In the genomic region with DNA sequence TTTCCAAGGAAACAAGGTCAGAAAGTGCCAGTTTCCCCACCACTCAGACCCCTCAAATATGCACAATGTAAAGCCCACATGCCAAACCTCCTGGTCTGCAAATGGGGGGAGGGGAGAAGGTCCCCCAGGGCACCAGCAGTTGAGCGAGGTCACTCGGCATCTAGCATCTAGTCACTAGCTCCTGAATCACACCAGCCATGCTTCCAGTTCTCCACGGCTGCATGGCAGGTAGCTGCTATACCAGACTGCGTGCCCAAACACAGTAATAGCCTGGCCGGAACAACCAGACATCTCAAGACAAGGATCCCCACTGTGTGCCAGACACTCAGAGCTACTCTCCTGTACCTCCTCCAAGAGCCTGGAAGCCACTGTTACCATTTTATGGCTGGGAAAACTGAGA, we compare ENCODE assay signal across 22 mouse cellular contexts. TPM values are rescaled to one million over a fixed set of nuclear protein-coding genes. Genes with fewer than 3 reads are reported as not detected.
A peak's percentile ranks its signal among the peaks of the same experiment; 100 is the strongest.
DNase-seq lines count a peak whose midpoint lies in the region; ATAC-seq and TF ChIP-seq lines count a peak whose summit lies in the region.
"Had no signal": no experiment of that assay in that cellular context is flagged by ENCODE, and none has a peak within 500 bp of the region (broad histone marks: within the 10 kb centered on the region; RNA-seq: fewer than 3 reads in every experiment).

No protein-coding gene starts in this region.

- H3K9ac ChIP-seq in embryonic facial prominence, embryonic 15.5 days: no peak overlapping the region
- no peak overlapping the region for H3K9ac ChIP-seq in hindbrain, embryonic 12.5 days
- H3K9ac ChIP-seq in hindbrain, postnatal 0 days (replicated peaks; ENCODE audit: low read length): no peak overlapping the region
- H3K9ac ChIP-seq in midbrain, embryonic 12.5 days (replicated peaks): no peak overlapping the region
- H3K9ac ChIP-seq in midbrain, embryonic 16.5 days (ENCODE audit: low read depth, low read length): no peak overlapping the region
- no peak overlapping the region for H3K9ac ChIP-seq in intestine, embryonic 15.5 days
- H3K9ac ChIP-seq: forebrain, embryonic 12.5 days; limb, embryonic 12.5 days; liver, postnatal 0 days had no signal

- H3K27me3 ChIP-seq in embryonic facial prominence, embryonic 15.5 days: peaks cover 16% of the 10 kb centered on the region; the same call in 1 of the 2 replicates
- H3K27me3 ChIP-seq in embryonic facial prominence, embryonic 10.5 days (replicated peaks; ENCODE audit: low read depth, poor library complexity, severe bottlenecking): peaks cover 48% of the 10 kb centered on the region
- H3K27me3 ChIP-seq in hindbrain, embryonic 12.5 days: peaks cover 4% of the 10 kb centered on the region
- no peaks in the 10 kb centered on the region for H3K27me3 ChIP-seq in hindbrain, postnatal 0 days (ENCODE audit: insufficient read depth, low read length)
- H3K27me3 ChIP-seq in midbrain, embryonic 12.5 days: 0 out of 2 replicates have a peak, but pooled peaks cover 10% of the 10 kb centered on the region
- H3K27me3 ChIP-seq in midbrain, embryonic 16.5 days (ENCODE audit: control insufficient read depth, insufficient read depth, low read depth, low read length): no peaks in the 10 kb centered on the region
- H3K27me3 ChIP-seq in intestine, embryonic 15.5 days (replicated peaks): no peaks in the 10 kb centered on the region

- WGBS in embryonic facial prominence, embryonic 15.5 days: 87% methylated on average over 5 of the region's 5 CpGs
- 80% methylated on average over 5 of the region's 5 CpGs for WGBS in embryonic facial prominence, embryonic 10.5 days
- WGBS in hindbrain, embryonic 12.5 days: 82% methylated on average over 5 of the region's 5 CpGs
- WGBS in hindbrain, postnatal 0 days: 85% methylated on average over 5 of the region's 5 CpGs
- WGBS in midbrain, embryonic 12.5 days: 78% methylated on average over 5 of the region's 5 CpGs
- 87% methylated on average over 5 of the region's 5 CpGs for WGBS in midbrain, embryonic 16.5 days
- 90% methylated on average over 5 of the region's 5 CpGs for WGBS in intestine, embryonic 15.5 days

- no peak for ATAC-seq in embryonic facial prominence, embryonic 15.5 days (ENCODE audit: insufficient number of reproducible peaks, low FRiP score, low TSS enrichment, low read depth)
- ATAC-seq in hindbrain, embryonic 12.5 days (ENCODE audit: low FRiP score): no peak
- no peak for ATAC-seq in hindbrain, postnatal 0 days
- no peak for ATAC-seq in midbrain, embryonic 12.5 days (ENCODE audit: low FRiP score, low read depth)
- ATAC-seq in midbrain, embryonic 16.5 days: no peak
- no peak for ATAC-seq in intestine, embryonic 15.5 days
- ATAC-seq: activated CD4-positive, CD25-positive, alpha-beta regulatory T cell, adult 4 months; liver, postnatal 0 days had no signal

- no peak overlapping the region for H3K27ac ChIP-seq in embryonic facial prominence, embryonic 15.5 days (replicated peaks)
- no peak overlapping the region for H3K27ac ChIP-seq in embryonic facial prominence, embryonic 10.5 days (replicated peaks)
- H3K27ac ChIP-seq in hindbrain, embryonic 12.5 days: peak overlapping the region; percentile 1; the same call in 1 of the 2 replicates
- no peak overlapping the region for H3K27ac ChIP-seq in hindbrain, postnatal 0 days
- no peak overlapping the region for H3K27ac ChIP-seq in midbrain, embryonic 12.5 days (replicated peaks)
- no peak overlapping the region for H3K27ac ChIP-seq in midbrain, embryonic 16.5 days (ENCODE audit: low read length)
- H3K27ac ChIP-seq in intestine, embryonic 15.5 days: no peak overlapping the region
- H3K27ac ChIP-seq: heart, adult 2 months; layer of hippocampus, adult 2 months; limb, embryonic 12.5 days had no signal

- H3K4me3 ChIP-seq in embryonic facial prominence, embryonic 15.5 days (replicated peaks): no peak overlapping the region
- no peak overlapping the region for H3K4me3 ChIP-seq in embryonic facial prominence, embryonic 10.5 days
- H3K4me3 ChIP-seq in hindbrain, embryonic 12.5 days: no peak overlapping the region
- no peak overlapping the region for H3K4me3 ChIP-seq in hindbrain, postnatal 0 days (ENCODE audit: low read length)
- H3K4me3 ChIP-seq in midbrain, embryonic 12.5 days: no peak overlapping the region
- H3K4me3 ChIP-seq in midbrain, embryonic 16.5 days (ENCODE audit: low read depth, low read length): no peak overlapping the region
- H3K4me3 ChIP-seq in intestine, embryonic 15.5 days (replicated peaks): no peak overlapping the region
- H3K4me3 ChIP-seq: forebrain, embryonic 12.5 days; heart, adult 2 months; layer of hippocampus, adult 2 months; limb, embryonic 12.5 days had no signal

- no peak for TF ChIP-seq CTCF in hindbrain, postnatal 0 days (IDR thresholded peaks at IDR 0.05; ENCODE audit: low read depth)

- peaks cover 7% of the 10 kb centered on the region; the same call in 1 of the 2 replicates for H3K36me3 ChIP-seq in embryonic facial prominence, embryonic 15.5 days
- peaks cover 39% of the 10 kb centered on the region for H3K36me3 ChIP-seq in embryonic facial prominence, embryonic 10.5 days (replicated peaks)
- H3K36me3 ChIP-seq in hindbrain, embryonic 12.5 days: 0 out of 2 replicates have a peak, but pooled peaks cover 6% of the 10 kb centered on the region
- 0 out of 2 replicates have a peak, but pooled peaks cover 4% of the 10 kb centered on the region for H3K36me3 ChIP-seq in hindbrain, postnatal 0 days (ENCODE audit: insufficient read depth, low read length)
- H3K36me3 ChIP-seq in midbrain, embryonic 12.5 days: peaks cover 25% of the 10 kb centered on the region
- no peaks in the 10 kb centered on the region for H3K36me3 ChIP-seq in midbrain, embryonic 16.5 days (ENCODE audit: control insufficient read depth, insufficient read depth, low read length)
- no peaks in the 10 kb centered on the region for H3K36me3 ChIP-seq in intestine, embryonic 15.5 days

- H3K4me2 ChIP-seq in embryonic facial prominence, embryonic 15.5 days (replicated peaks): peak overlapping the region; percentile 51; the same call in 1 of the 2 replicates
- 0 out of 2 replicates have a peak overlapping the region, but pooled peaks have one; percentile 7 for H3K4me2 ChIP-seq in hindbrain, embryonic 12.5 days (replicated peaks)
- no peak overlapping the region for H3K4me2 ChIP-seq in hindbrain, postnatal 0 days (ENCODE audit: low read depth, low read length)
- H3K4me2 ChIP-seq in midbrain, embryonic 12.5 days (replicated peaks): peak overlapping the region; percentile 76
- no peak overlapping the region for H3K4me2 ChIP-seq in midbrain, embryonic 16.5 days (ENCODE audit: low read length)
- no peak overlapping the region for H3K4me2 ChIP-seq in intestine, embryonic 15.5 days (replicated peaks)

- no peak for DNase-seq in embryonic facial prominence, embryonic 10.5 days (ENCODE audit: low spot score)
- DNase-seq in hindbrain, postnatal 0 days (ENCODE audit: low spot score): no peak
- DNase-seq: adrenal gland, adult 8-10 months; cerebellum, adult 11-12 months; cerebellum, postnatal 10 days; gastrocnemius, postnatal 14 days; heart, adult 2 months; heart, postnatal 36 days; liver, postnatal 0 days; lung, postnatal 10 days; right cerebral cortex, postnatal 14 days; thymus, adult 18-20 months; thymus, postnatal 36 days had no signal

- H3K9me3 ChIP-seq in embryonic facial prominence, embryonic 15.5 days (replicated peaks): no peaks in the 10 kb centered on the region
- H3K9me3 ChIP-seq in embryonic facial prominence, embryonic 10.5 days: no peaks in the 10 kb centered on the region
- no peaks in the 10 kb centered on the region for H3K9me3 ChIP-seq in hindbrain, embryonic 12.5 days (replicated peaks)
- no peaks in the 10 kb centered on the region for H3K9me3 ChIP-seq in hindbrain, postnatal 0 days (ENCODE audit: low read length)
- H3K9me3 ChIP-seq in midbrain, embryonic 12.5 days: no peaks in the 10 kb centered on the region
- no peaks in the 10 kb centered on the region for H3K9me3 ChIP-seq in midbrain, embryonic 16.5 days (replicated peaks; ENCODE audit: control insufficient read depth, low read length, poor library complexity, severe bottlenecking)
- H3K9me3 ChIP-seq in intestine, embryonic 15.5 days: no peaks in the 10 kb centered on the region
- H3K9me3 ChIP-seq: forebrain, embryonic 12.5 days; limb, embryonic 12.5 days had no signal

- peaks cover 45% of the 10 kb centered on the region for H3K4me1 ChIP-seq in embryonic facial prominence, embryonic 15.5 days
- peaks cover 87% of the 10 kb centered on the region for H3K4me1 ChIP-seq in embryonic facial prominence, embryonic 10.5 days
- H3K4me1 ChIP-seq in hindbrain, embryonic 12.5 days: peaks cover 72% of the 10 kb centered on the region
- H3K4me1 ChIP-seq in hindbrain, postnatal 0 days (ENCODE audit: insufficient read depth, low read length): peaks cover 54% of the 10 kb centered on the region
- H3K4me1 ChIP-seq in midbrain, embryonic 12.5 days: peaks cover 88% of the 10 kb centered on the region
- H3K4me1 ChIP-seq in midbrain, embryonic 16.5 days (ENCODE audit: control insufficient read depth, insufficient read depth, low read length): peaks cover 58% of the 10 kb centered on the region
- peaks cover 50% of the 10 kb centered on the region for H3K4me1 ChIP-seq in intestine, embryonic 15.5 days (replicated peaks)

RNA-seq across cellular contexts. Expression of a gene that starts 8.3 kb away (rescaled TPM):
- 29.5 and 30.7 TPM in 2 replicates for polyA plus RNA-seq in embryonic facial prominence, embryonic 15.5 days (2015; fragmentation: Nextera tagmentation; extraction: Ambion mirVana)
- 48.4 and 55.0 TPM in 2 replicates for polyA plus RNA-seq in embryonic facial prominence, embryonic 10.5 days (2016; fragmentation: Nextera tagmentation; extraction: Ambion mirVana)
- 78.6 and 86.0 TPM in 2 replicates for polyA plus RNA-seq in hindbrain, embryonic 12.5 days (2016; fragmentation: Nextera tagmentation; extraction: Ambion mirVana)
- 25.4 and 27.3 TPM in 2 replicates for total RNA-seq in hindbrain, postnatal 0 days (2014; rRNA removed)
- 35.8 and 36.5 TPM in 2 replicates for polyA plus RNA-seq in hindbrain, postnatal 0 days (2015; fragmentation: Nextera tagmentation; extraction: Ambion mirVana)
- polyA plus RNA-seq in midbrain, embryonic 12.5 days (2016; fragmentation: Nextera tagmentation; extraction: Ambion mirVana): 114 and 120 TPM in 2 replicates
- 57.5 and 59.1 TPM in 2 replicates for polyA plus RNA-seq in midbrain, embryonic 16.5 days (2015; fragmentation: Nextera tagmentation; extraction: Ambion mirVana)
- 22.5 and 23.7 TPM in 2 replicates for polyA plus RNA-seq in intestine, embryonic 15.5 days (2015; fragmentation: Nextera tagmentation; extraction: Ambion mirVana)

RNA-seq across cellular contexts. Expression of a gene that starts 24.6 kb away (rescaled TPM):
- 5.9 and 6.3 TPM in 2 replicates for polyA plus RNA-seq in embryonic facial prominence, embryonic 15.5 days (2015; fragmentation: Nextera tagmentation; extraction: Ambion mirVana)
- 0.63 and 0.80 TPM in 2 replicates for polyA plus RNA-seq in embryonic facial prominence, embryonic 10.5 days (2016; fragmentation: Nextera tagmentation; extraction: Ambion mirVana)
- polyA plus RNA-seq in hindbrain, embryonic 12.5 days (2016; fragmentation: Nextera tagmentation; extraction: Ambion mirVana): 1.5 TPM in 2 replicates
- 2.7 and 3.1 TPM in 2 replicates for total RNA-seq in hindbrain, postnatal 0 days (2014; rRNA removed)
- polyA plus RNA-seq in hindbrain, postnatal 0 days (2015; fragmentation: Nextera tagmentation; extraction: Ambion mirVana): 2.6 and 2.7 TPM in 2 replicates
- 0.94 and 1.2 TPM in 2 replicates for polyA plus RNA-seq in midbrain, embryonic 12.5 days (2016; fragmentation: Nextera tagmentation; extraction: Ambion mirVana)
- 1.0 and 1.4 TPM in 2 replicates for polyA plus RNA-seq in midbrain, embryonic 16.5 days (2015; fragmentation: Nextera tagmentation; extraction: Ambion mirVana)
- polyA plus RNA-seq in intestine, embryonic 15.5 days (2015; fragmentation: Nextera tagmentation; extraction: Ambion mirVana): 3.9 and 5.4 TPM in 2 replicates

Comparison
In these comparisons a context has a peak if more than half of its experiments do, and no peak if none do; other contexts are left out.
1. H3K4me2 ChIP-seq: peak in embryonic facial prominence, embryonic 15.5 days (single experiment), hindbrain, embryonic 12.5 days (single experiment) and midbrain, embryonic 12.5 days (single experiment); none in hindbrain, postnatal 0 days (single experiment), midbrain, embryonic 16.5 days (single experiment) and intestine, embryonic 15.5 days (single experiment).